9 mouse cellular contexts compared by ENCODE assay signal in genomic region chr5:124213588-124214469, GRCm38 (mm10). TPM values are rescaled to one million over a fixed set of nuclear protein-coding genes. Genes with fewer than 3 reads are reported as not detected.
DNase-seq lines count a peak whose midpoint lies in the region; ATAC-seq and TF ChIP-seq lines count a peak whose summit lies in the region.
"Had no signal": no experiment of that assay in that cellular context is flagged by ENCODE, and none has a peak within 500 bp of the region (broad histone marks: within the 10 kb centered on the region; RNA-seq: fewer than 3 reads in every experiment).

No protein-coding gene starts in this region.

- no peak for TF ChIP-seq EP300 in stomach, postnatal 0 days (optimal IDR thresholded peaks at IDR 0.05)

- H3K9me3 ChIP-seq in forebrain, embryonic 10.5 days = no peaks in the 10 kb centered on the region
- no peaks in the 10 kb centered on the region for H3K9me3 ChIP-seq in forebrain, embryonic 16.5 days (ENCODE audit: control insufficient read depth, low read length)
- H3K9me3 ChIP-seq in embryonic facial prominence, embryonic 13.5 days = no peaks in the 10 kb centered on the region
- no peaks in the 10 kb centered on the region for H3K9me3 ChIP-seq in hindbrain, embryonic 15.5 days
- no peaks in the 10 kb centered on the region for H3K9me3 ChIP-seq in liver, embryonic 12.5 days (replicated peaks)
- no peaks in the 10 kb centered on the region for H3K9me3 ChIP-seq in stomach, postnatal 0 days (ENCODE audit: control insufficient read depth, low read length)

- WGBS in forebrain, embryonic 10.5 days = 86% methylated on average over 13 of the region's 13 CpGs
- WGBS in forebrain, embryonic 16.5 days = 83% methylated on average over 13 of the region's 13 CpGs
- 82% methylated on average over 13 of the region's 13 CpGs for WGBS in embryonic facial prominence, embryonic 13.5 days
- WGBS in hindbrain, embryonic 15.5 days = 83% methylated on average over 13 of the region's 13 CpGs
- WGBS in liver, embryonic 12.5 days (ENCODE audit: insufficient replicate concordance) = 45% methylated on average over 13 of the region's 13 CpGs
- 73% methylated on average over 13 of the region's 13 CpGs for WGBS in stomach, postnatal 0 days

- peaks cover 6% of the 10 kb centered on the region for H3K36me3 ChIP-seq in forebrain, embryonic 10.5 days (replicated peaks)
- no peaks in the 10 kb centered on the region for H3K36me3 ChIP-seq in forebrain, embryonic 16.5 days (ENCODE audit: control insufficient read depth, insufficient read depth)
- peaks cover 16% of the 10 kb centered on the region; the same call in 1 of the 2 replicates for H3K36me3 ChIP-seq in embryonic facial prominence, embryonic 13.5 days
- H3K36me3 ChIP-seq in hindbrain, embryonic 15.5 days = no peaks in the 10 kb centered on the region
- peaks cover 25% of the 10 kb centered on the region for H3K36me3 ChIP-seq in liver, embryonic 12.5 days
- H3K36me3 ChIP-seq in stomach, postnatal 0 days (ENCODE audit: control insufficient read depth, insufficient read depth, low read length) = no peaks in the 10 kb centered on the region

- no peak overlapping the region for H3K9ac ChIP-seq in forebrain, embryonic 16.5 days (replicated peaks; ENCODE audit: low read depth, low read length)
- H3K9ac ChIP-seq in embryonic facial prominence, embryonic 13.5 days = 0 out of 2 replicates have a peak overlapping the region, but pooled peaks have one; percentile 3
- no peak overlapping the region for H3K9ac ChIP-seq in hindbrain, embryonic 15.5 days
- no peak overlapping the region for H3K9ac ChIP-seq in liver, embryonic 12.5 days
- H3K9ac ChIP-seq in stomach, postnatal 0 days (ENCODE audit: low read length) = no peak overlapping the region

- DNase-seq in forebrain, embryonic 10.5 days (ENCODE audit: extremely low spot score, low spot score) = no peak
- DNase-seq in stomach, postnatal 0 days (ENCODE audit: low spot score) = no peak
- no peak for DNase-seq in right cerebral cortex, postnatal 14 days
- no peak for DNase-seq in cerebellum, postnatal 14 days

- H3K4me2 ChIP-seq in forebrain, embryonic 16.5 days (ENCODE audit: low read length) = no peak overlapping the region
- no peak overlapping the region for H3K4me2 ChIP-seq in embryonic facial prominence, embryonic 13.5 days
- H3K4me2 ChIP-seq in hindbrain, embryonic 15.5 days = no peak overlapping the region
- no peak overlapping the region for H3K4me2 ChIP-seq in liver, embryonic 12.5 days
- H3K4me2 ChIP-seq in stomach, postnatal 0 days (replicated peaks; ENCODE audit: low read depth) = no peak overlapping the region

- peak overlapping the region; percentile 68 for H3K27ac ChIP-seq in forebrain, embryonic 10.5 days
- H3K27ac ChIP-seq in forebrain, embryonic 16.5 days (ENCODE audit: low read length) = no peak overlapping the region
- peak overlapping the region; percentile 57; the same call in 1 of the 2 replicates for H3K27ac ChIP-seq in embryonic facial prominence, embryonic 13.5 days
- H3K27ac ChIP-seq in hindbrain, embryonic 15.5 days (replicated peaks) = peak overlapping the region; percentile 33; the same call in 1 of the 2 replicates
- 0 out of 2 replicates have a peak overlapping the region, but pooled peaks have one; percentile 45 for H3K27ac ChIP-seq in liver, embryonic 12.5 days
- peak overlapping the region; percentile 49 for H3K27ac ChIP-seq in stomach, postnatal 0 days (replicated peaks)

- no peak for ATAC-seq in forebrain, embryonic 16.5 days
- no peak for ATAC-seq in embryonic facial prominence, embryonic 13.5 days (ENCODE audit: insufficient number of reproducible peaks, insufficient read depth, low FRiP score, low TSS enrichment, low read depth)
- no peak for ATAC-seq in hindbrain, embryonic 15.5 days (ENCODE audit: low FRiP score, low read depth)
- no peak for ATAC-seq in liver, embryonic 12.5 days
- ATAC-seq in stomach, postnatal 0 days (ENCODE audit: low FRiP score, low TSS enrichment) = no peak; the same call in 1 of the 2 replicates

- H3K4me1 ChIP-seq in forebrain, embryonic 10.5 days = peaks cover 35% of the 10 kb centered on the region
- H3K4me1 ChIP-seq in forebrain, embryonic 16.5 days (replicated peaks; ENCODE audit: control insufficient read depth, insufficient read depth, low read length) = peaks cover 9% of the 10 kb centered on the region
- peaks cover 15% of the 10 kb centered on the region; the same call in 1 of the 2 replicates for H3K4me1 ChIP-seq in embryonic facial prominence, embryonic 13.5 days
- H3K4me1 ChIP-seq in hindbrain, embryonic 15.5 days (replicated peaks) = peaks cover 16% of the 10 kb centered on the region
- H3K4me1 ChIP-seq in liver, embryonic 12.5 days = peaks cover 85% of the 10 kb centered on the region
- H3K4me1 ChIP-seq in stomach, postnatal 0 days (replicated peaks; ENCODE audit: control insufficient read depth, insufficient read depth) = no peaks in the 10 kb centered on the region

- H3K4me3 ChIP-seq in forebrain, embryonic 10.5 days = no peak overlapping the region
- H3K4me3 ChIP-seq in forebrain, embryonic 16.5 days (replicated peaks; ENCODE audit: low read length) = no peak overlapping the region
- H3K4me3 ChIP-seq in embryonic facial prominence, embryonic 13.5 days = no peak overlapping the region
- no peak overlapping the region for H3K4me3 ChIP-seq in hindbrain, embryonic 15.5 days
- no peak overlapping the region for H3K4me3 ChIP-seq in liver, embryonic 12.5 days
- no peak overlapping the region for H3K4me3 ChIP-seq in stomach, postnatal 0 days (ENCODE audit: low read depth, low read length)
- H3K4me3 ChIP-seq: erythroblast, embryonic 14.5 days had no signal

- no peaks in the 10 kb centered on the region for H3K27me3 ChIP-seq in forebrain, embryonic 10.5 days (ENCODE audit: poor library complexity, severe bottlenecking)
- no peaks in the 10 kb centered on the region for H3K27me3 ChIP-seq in forebrain, embryonic 16.5 days (replicated peaks; ENCODE audit: control insufficient read depth, insufficient read depth, low read length)
- H3K27me3 ChIP-seq in embryonic facial prominence, embryonic 13.5 days = no peaks in the 10 kb centered on the region
- no peaks in the 10 kb centered on the region for H3K27me3 ChIP-seq in hindbrain, embryonic 15.5 days
- no peaks in the 10 kb centered on the region for H3K27me3 ChIP-seq in liver, embryonic 12.5 days (replicated peaks)
- no peaks in the 10 kb centered on the region for H3K27me3 ChIP-seq in stomach, postnatal 0 days (ENCODE audit: control insufficient read depth, insufficient read depth, low read length)

- TF ChIP-seq CTCF in stomach, postnatal 0 days (IDR thresholded peaks at IDR 0.05; ENCODE audit: low read depth) = no peak

RNA-seq across cellular contexts. Expression of gene Pitpnm2, which starts 35.7 kb away (rescaled TPM):
- 2.1 and 3.0 TPM in 2 replicates for polyA plus RNA-seq in forebrain, embryonic 10.5 days (2016; fragmentation: Nextera tagmentation; extraction: Ambion mirVana)
- polyA plus RNA-seq in forebrain, embryonic 16.5 days (2015; fragmentation: Nextera tagmentation; extraction: Ambion mirVana) = 13.7 and 14.4 TPM in 2 replicates
- polyA plus RNA-seq in embryonic facial prominence, embryonic 13.5 days (2015; fragmentation: Nextera tagmentation; extraction: Ambion mirVana) = 4.6 and 4.8 TPM in 2 replicates
- 10.8 and 11.5 TPM in 2 replicates for polyA plus RNA-seq in hindbrain, embryonic 15.5 days (2015; fragmentation: Nextera tagmentation; extraction: Ambion mirVana)
- polyA plus RNA-seq in liver, embryonic 12.5 days (2016; fragmentation: Nextera tagmentation; extraction: Ambion mirVana) = 2.5 and 3.7 TPM in 2 replicates
- 1.8 and 2.3 TPM in 2 replicates for polyA plus RNA-seq in stomach, postnatal 0 days (2015; fragmentation: Nextera tagmentation; extraction: Ambion mirVana)
